Mouse (Mus musculus): ENCODE measurements around the gene Inpp1.

DNA sequence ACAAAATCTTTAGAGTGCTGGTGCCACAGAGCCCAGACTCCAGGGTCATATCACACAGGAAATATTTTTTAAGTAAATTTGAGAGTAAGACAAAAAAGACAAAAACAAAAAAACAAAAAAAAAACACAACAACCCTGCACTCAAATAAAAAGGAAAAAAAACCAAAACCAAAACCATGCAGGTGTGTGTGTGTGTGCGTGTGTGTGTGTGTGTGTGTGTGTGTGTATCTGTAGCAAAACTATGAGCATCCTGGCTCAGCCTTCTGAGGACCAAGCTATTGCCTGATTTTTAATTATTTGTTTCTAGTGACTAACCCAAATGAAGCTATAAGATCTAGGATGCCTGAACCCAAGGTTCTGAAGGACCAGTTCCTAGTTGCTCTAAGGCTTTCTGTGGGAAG lies 65.9 kb downstream of the Inpp1 start:
- TF ChIP-seq POLR2A (IDR thresholded peaks at IDR 0.05; ENCODE audit: insufficient read length, low read depth) (no peak), TCF3 (IDR thresholded peaks at IDR 0.05; ENCODE audit: insufficient read length, low read depth) (no peak), USF1 (IDR thresholded peaks at IDR 0.05; ENCODE audit: low read depth) (no peak), E2F4 (IDR thresholded peaks at IDR 0.05; ENCODE audit: insufficient read depth) (no peak), MAX (IDR thresholded peaks at IDR 0.05; ENCODE audit: low read depth) (no peak), REST (IDR thresholded peaks at IDR 0.05; ENCODE audit: insufficient read depth, insufficient read length) (no peak), CEBPB (IDR thresholded peaks at IDR 0.05; ENCODE audit: insufficient read depth, poor library complexity, severe bottlenecking) (no peak), SRF (IDR thresholded peaks at IDR 0.05; ENCODE audit: control insufficient read depth, insufficient read length, low read depth) (no peak), MYOD1 (IDR thresholded peaks at IDR 0.05; ENCODE audit: control insufficient read depth in 1 of 3, insufficient read length in 2 of 3, low read depth in 2 of 3) (no peak), TCF12 (IDR thresholded peaks at IDR 0.05; ENCODE audit: insufficient read depth, poor library complexity, severe bottlenecking) (no peak), POLR2AphosphoS2 (IDR thresholded peaks at IDR 0.05; ENCODE audit: insufficient read length, low read depth) (no peak), MYOG (IDR thresholded peaks at IDR 0.05; ENCODE audit: control insufficient read depth in 1 of 3, insufficient read depth in 1 of 3, insufficient read length in 2 of 3, low read depth in 2 of 3) (no peak)
